Mouse (Mus musculus) heart, embryonic 13.5 days (tissue): ENCODE results near the gene Gdi2. TPM values are rescaled to one million over a fixed set of nuclear protein-coding genes. Genes with fewer than 3 reads are reported as not detected.

Experiments
- ATAC-seq: fragments of 200-750 bp; cut with Nextera tagmentation; 2 replicates; pipeline ENCODE4 v1.8.0; 2017; ENCODE audit warnings: moderate TSS enrichment; ENCODE audit not compliant: insufficient number of reproducible peaks, low FRiP score, low TSS enrichment; ENCODE audit errors: extremely low read depth
- H3K27ac ChIP-seq: fragments of 300-500 bp; sonication (generic); replicated peaks from 2 replicates; pipeline ENCODE4 v1.5.1; 2015; ENCODE audit warnings: moderate library complexity, mild to moderate bottlenecking, inconsistent platforms
- H3K27me3 ChIP-seq: fragments of 300-500 bp; sonication (generic); replicated peaks from 2 replicates; pipeline ENCODE4 v1.6.1; 2015; ENCODE audit warnings: mild to moderate bottlenecking, inconsistent platforms
- H3K36me3 ChIP-seq: fragments of 300-500 bp; sonication (generic); 2 replicates; pipeline ENCODE4 v1.6.1; 2015; ENCODE audit warnings: mild to moderate bottlenecking, inconsistent platforms
- H3K4me1 ChIP-seq: fragments of 300-500 bp; sonication (generic); 2 replicates; pipeline ENCODE4 v1.6.1; 2015; ENCODE audit warnings: inconsistent platforms
- H3K4me2 ChIP-seq: fragments of 300-500 bp; sonication (generic); 2 replicates; pipeline ENCODE4 v1.6.1; 2015; ENCODE audit warnings: inconsistent platforms, mild to moderate bottlenecking, moderate library complexity
- H3K4me3 ChIP-seq: fragments of 300-500 bp; sonication (generic); 2 replicates; pipeline ENCODE4 v1.5.1; 2015; ENCODE audit warnings: moderate library complexity, mild to moderate bottlenecking, inconsistent platforms
- H3K9ac ChIP-seq: fragments of 300-500 bp; sonication (generic); 2 replicates; pipeline ENCODE4 v1.6.1; 2015; ENCODE audit warnings: inconsistent platforms, mild to moderate bottlenecking, moderate library complexity
- H3K9me3 ChIP-seq: fragments of 300-500 bp; sonication (generic); 2 replicates; pipeline ENCODE4 v1.6.1; 2016; ENCODE audit warnings: inconsistent platforms
- WGBS: fragments of 180-500 bp; shearing (Covaris S2); methylation state at CpG from one replicate; pipeline ENCODE4 v1.1.7; 2015; ENCODE audit warnings: mixed read lengths; 5-methylcytosine and 5-hydroxymethylcytosine counted together
- polyA plus RNA-seq: library from polyadenylated mRNA; unstranded; fragments of >200 nt; fragmentation: Nextera tagmentation; extraction: Ambion mirVana; gene quantifications from 2 replicates; pipeline ENCODE4 v1.2.1, GENCODE M21; 2015

Gdi2 gene
- polyA plus RNA-seq, 1 experiment from 2014 or later: 324 TPM

DNA sequence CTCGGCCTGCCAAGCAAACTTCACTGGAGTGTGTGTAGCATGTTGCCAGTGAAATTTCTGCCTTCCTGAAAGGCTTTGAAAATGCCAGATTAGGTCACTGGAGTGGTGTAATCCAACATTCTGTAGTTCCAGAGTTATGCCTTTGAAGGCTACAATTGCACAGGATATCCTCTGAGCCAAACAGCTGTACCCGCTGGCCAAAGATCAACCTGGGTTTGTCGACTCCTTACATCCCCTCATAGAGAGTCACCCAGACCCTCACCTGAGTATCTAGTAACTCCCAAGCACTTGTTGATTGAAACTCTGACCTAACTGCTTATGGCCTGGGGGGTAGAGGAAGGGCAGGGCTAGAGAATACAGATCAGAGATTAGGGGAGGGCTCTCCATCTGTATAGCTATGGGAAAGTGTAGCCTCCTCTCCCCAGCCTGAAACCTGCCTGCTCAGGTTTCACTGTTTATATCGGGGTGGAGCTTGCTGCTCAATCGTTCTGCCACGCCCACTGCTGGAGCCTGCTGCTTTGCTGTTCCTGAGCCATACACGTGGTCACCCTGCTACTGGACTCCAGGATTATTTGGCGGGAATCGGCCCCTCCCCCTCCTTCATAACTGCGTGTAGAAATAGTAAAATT is 6.1 kb upstream of the Gdi2 start:
- no peak for ATAC-seq
- 0 out of 2 replicates have a peak overlapping the region, but pooled peaks have one; percentile 9 for H3K4me2 ChIP-seq
- H3K9ac ChIP-seq: no peak overlapping the region
- H3K9me3 ChIP-seq: no peaks in the 10 kb centered on the region
- WGBS: 60% methylated on average over 10 of the region's 10 CpGs
- H3K4me3 ChIP-seq: no peak overlapping the region
- no peaks in the 10 kb centered on the region for H3K36me3 ChIP-seq
- H3K27me3 ChIP-seq: no peaks in the 10 kb centered on the region
- H3K4me1 ChIP-seq: peaks cover 2% of the 10 kb centered on the region
- no peak overlapping the region for H3K27ac ChIP-seq

DNA sequence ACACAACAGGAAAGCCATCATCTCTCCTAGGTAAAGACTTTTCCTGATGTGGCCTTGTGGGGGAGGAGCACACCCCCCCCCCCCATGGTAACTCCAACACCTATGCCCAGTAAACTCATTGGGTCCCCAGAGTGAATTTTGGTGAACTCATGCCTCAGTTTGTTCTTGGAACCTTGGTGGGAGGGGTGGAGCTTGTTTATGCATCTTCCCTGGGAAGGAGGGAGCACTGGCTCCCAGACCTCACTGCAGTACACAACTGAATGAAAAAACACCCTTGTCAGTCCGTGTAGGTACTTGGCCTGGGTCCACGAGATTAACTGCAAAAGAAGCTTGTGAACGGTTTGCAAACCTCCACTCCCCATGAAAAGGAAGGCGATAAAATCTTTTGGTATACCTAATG is 5.4 kb upstream of the Gdi2 start:
- Histone ChIP-seq H3K27me3 (no peaks in the 10 kb centered on the region), H3K9me3 (no peaks in the 10 kb centered on the region), H3K4me2 (no peak overlapping the region), H3K27ac (no peak overlapping the region), H3K36me3 (no peaks in the 10 kb centered on the region), H3K4me1 (peaks cover 7% of the 10 kb centered on the region), H3K4me3 (no peak overlapping the region), H3K9ac (no peak overlapping the region)
- ATAC-seq: no peak
- WGBS: 52% methylated on average over 4 of the region's 4 CpGs

DNA sequence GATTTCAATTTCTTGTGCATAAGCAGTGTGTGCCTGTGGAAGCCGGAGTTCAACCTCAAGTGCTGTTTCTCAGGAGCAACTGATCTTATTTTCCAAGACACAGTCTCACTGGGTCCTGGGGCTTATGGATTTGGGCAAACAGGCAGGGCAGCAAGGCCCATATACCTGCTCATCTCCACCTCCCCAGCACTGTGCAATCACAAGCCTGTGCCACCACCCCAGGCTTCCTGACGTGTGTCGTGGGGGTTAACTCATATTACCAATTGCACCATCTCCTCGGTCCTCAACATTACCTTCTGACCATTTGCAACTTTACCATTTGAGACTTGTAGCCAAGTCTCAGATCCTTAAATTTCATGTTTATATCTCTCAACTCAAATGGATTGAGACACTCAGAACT is 3.7 kb upstream of the Gdi2 start:
- Histone ChIP-seq H3K4me3 (no peak overlapping the region), H3K9ac (no peak overlapping the region), H3K27ac (no peak overlapping the region), H3K36me3 (no peaks in the 10 kb centered on the region), H3K27me3 (no peaks in the 10 kb centered on the region), H3K4me1 (peaks cover 8% of the 10 kb centered on the region), H3K4me2 (no peak overlapping the region), H3K9me3 (no peaks in the 10 kb centered on the region)
- 82% methylated on average over 4 of the region's 4 CpGs for WGBS
- ATAC-seq: no peak

DNA sequence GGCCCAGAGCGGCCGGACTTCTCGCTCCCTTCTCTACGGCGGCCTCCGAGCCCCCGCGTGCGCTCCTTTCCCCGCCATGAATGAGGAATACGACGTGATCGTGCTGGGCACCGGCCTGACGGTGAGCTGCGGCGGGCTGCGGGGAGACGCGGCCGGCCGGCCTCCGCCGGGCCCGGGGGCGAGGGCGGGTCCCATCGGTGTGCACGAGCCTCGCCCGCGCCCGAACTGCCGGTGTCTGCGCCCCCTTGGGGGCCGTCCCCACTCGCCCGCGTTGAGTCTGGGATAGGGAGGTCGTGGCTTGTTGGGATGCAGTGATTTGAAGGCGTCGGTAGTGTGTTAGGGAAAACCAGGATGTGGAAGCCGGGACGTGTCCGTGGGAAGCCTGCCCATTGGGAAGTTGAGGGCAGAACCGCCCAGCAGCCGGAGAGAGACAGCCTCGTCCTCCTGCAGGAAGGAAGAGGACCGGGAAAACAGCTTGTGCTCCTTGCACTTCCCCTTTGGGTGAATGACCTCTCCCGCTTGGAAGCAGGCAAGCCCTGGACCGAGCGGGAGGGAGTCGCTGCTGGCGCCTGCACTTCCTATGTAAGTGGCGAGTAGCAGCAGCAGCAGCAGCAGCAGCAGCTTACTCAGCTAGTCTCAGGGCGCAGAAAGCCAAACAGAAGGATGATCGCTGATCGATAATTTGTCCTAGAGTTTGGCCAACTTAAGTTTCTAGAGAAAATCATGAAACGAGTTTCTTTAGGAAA is 533 bp downstream of the Gdi2 start:
- peak overlapping the region; percentile 92 for H3K4me2 ChIP-seq
- H3K27ac ChIP-seq: peak overlapping the region; percentile 100
- peaks cover 39% of the 10 kb centered on the region for H3K4me1 ChIP-seq
- peak; percentile 71 for ATAC-seq
- H3K27me3 ChIP-seq: no peaks in the 10 kb centered on the region
- no peaks in the 10 kb centered on the region for H3K9me3 ChIP-seq
- WGBS: under 1% methylated on average over 58 of the region's 59 CpGs
- peak overlapping the region; percentile 99 for H3K4me3 ChIP-seq
- H3K36me3 ChIP-seq: no peaks in the 10 kb centered on the region
- H3K9ac ChIP-seq: peak overlapping the region; percentile 99

DNA sequence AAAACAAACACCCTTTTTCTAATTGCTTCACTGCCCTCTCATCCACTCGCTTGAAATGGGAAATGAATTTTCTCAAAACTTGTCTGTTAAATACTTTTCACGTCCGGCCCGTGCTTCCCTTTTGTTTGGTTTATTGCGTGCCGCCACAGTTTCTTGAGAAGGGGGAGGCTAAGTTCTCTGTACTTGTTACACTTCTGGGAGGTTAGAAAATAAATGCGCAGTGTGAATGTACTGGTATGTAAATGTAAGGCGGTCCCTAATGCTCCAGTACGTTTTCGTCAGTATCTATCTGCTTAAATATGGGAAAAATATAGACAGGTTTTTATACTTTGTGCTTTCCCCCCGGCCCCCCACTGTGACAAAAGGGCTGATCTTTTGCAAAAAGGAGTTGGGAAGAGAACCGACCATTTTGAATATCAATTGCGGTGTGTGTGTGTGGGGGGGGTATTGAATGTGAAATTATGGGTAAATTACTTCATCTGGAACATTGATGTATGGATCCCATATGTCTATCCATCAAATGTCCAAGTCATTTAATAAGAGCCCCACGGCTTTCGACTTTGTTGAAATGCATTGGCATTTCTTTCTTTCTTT is 1.2 kb downstream of the Gdi2 start:
- Histone ChIP-seq H3K4me2 (peak overlapping the region; percentile 92), H3K27me3 (no peaks in the 10 kb centered on the region), H3K9me3 (no peaks in the 10 kb centered on the region), H3K4me1 (peaks cover 40% of the 10 kb centered on the region), H3K36me3 (no peaks in the 10 kb centered on the region), H3K4me3 (peak overlapping the region; percentile 99), H3K9ac (peak overlapping the region; percentile 99), H3K27ac (peak overlapping the region; percentile 100)
- WGBS: 4% methylated on average over 15 of the region's 15 CpGs
- ATAC-seq: no peak

DNA sequence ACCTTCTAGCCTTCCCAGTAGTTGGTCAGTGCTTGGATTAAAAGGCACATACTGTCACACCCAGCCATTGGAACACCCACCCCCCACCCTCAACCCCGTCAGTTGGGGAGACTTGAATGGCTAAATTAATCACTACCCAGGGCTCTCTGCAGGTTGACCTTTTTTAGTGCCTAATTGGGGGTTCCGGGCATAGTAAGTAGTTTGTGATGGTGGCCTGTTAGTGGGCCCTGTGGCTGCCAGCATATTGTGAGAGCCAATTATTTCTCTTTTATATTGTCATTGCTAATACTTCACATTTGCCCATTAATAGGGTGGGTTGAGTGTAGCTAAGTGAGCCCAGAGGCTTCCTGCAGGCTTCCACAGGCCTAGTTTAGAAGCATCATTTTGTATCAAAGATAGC is 2.3 kb downstream of the Gdi2 start:
- H3K9me3 ChIP-seq: no peaks in the 10 kb centered on the region
- peak overlapping the region; percentile 99 for H3K4me3 ChIP-seq
- no peaks in the 10 kb centered on the region for H3K27me3 ChIP-seq
- H3K4me1 ChIP-seq: peaks cover 50% of the 10 kb centered on the region
- H3K36me3 ChIP-seq: no peaks in the 10 kb centered on the region
- H3K9ac ChIP-seq: peak overlapping the region; percentile 99
- ATAC-seq: no peak
- peak overlapping the region; percentile 92 for H3K4me2 ChIP-seq
- WGBS: 53% methylated on average over 2 of the region's 2 CpGs
- no peak overlapping the region for H3K27ac ChIP-seq

DNA sequence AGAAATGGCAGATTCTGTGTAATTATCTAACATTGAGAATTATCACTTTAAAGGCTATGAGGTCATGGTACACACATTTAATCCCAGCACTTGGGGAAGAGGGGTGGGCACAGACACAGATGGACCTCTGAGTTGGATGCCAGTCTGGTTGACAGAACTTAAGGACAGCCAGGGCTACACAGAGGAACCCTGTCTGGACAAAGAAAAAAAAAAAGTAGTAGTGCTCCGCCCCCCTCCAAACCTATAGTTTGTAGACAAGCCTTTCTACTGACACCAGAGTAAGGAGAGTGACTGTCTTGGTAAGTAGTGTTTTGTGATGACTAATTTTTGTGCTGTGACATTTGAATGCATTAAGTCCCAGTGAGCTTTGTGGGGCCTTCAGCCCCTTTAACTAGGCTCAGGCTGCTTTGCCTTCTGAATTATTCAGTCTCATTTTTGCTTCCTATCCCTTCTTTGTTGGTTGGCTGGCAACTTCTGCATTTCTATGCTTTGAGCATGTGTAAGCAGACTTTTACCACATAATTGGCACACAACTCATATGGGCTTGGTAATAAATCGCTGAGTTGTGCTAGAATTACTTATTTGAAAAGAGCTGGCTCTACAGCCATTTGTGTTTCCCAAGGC is 3.4 kb downstream of the Gdi2 start:
- Histone ChIP-seq H3K36me3 (peaks cover 8% of the 10 kb centered on the region; the same call in 1 of the 2 replicates), H3K9me3 (no peaks in the 10 kb centered on the region), H3K4me1 (peaks cover 61% of the 10 kb centered on the region), H3K27ac (no peak overlapping the region), H3K4me2 (peak overlapping the region; percentile 92), H3K4me3 (no peak overlapping the region), H3K9ac (no peak overlapping the region; the same call in 1 of the 2 replicates), H3K27me3 (no peaks in the 10 kb centered on the region)
- ATAC-seq: no peak
- WGBS: 94% methylated on average over 2 of the region's 2 CpGs

DNA sequence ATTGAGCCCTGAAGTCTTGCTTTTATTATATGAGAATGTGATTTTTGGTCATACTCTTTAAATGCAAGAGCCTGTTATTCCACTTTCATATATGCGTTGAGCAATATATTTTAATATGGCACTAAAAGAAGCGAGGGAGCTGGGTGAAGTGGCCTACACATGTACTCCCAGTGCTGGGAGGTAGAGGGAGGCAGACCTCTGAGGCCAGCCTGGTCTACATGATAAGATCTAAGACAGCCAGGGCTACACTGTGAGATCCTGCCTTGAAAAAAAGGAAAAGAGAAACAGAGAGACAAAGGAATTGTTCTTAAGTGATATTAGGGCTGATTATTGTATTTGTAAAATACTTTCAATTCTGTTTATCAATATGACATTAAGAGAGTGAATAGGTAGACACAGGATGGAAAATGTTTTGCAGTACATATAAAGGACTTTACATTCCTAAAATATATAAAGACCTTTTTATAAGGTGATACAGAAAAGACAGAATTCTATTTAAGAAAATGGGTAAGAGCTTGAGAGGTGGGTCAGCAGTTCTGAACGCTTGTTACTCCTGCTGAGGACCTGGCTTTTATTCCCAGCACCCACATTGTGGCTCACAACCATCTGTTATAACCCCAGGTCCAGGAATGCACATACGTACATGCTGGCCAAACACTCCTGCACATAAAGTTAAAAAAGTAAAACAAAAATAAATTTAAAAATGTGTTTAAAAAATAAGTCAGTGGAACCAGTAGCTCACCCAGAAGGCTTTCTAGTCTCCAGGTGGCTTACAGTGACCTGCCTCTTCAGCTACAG is 6.4 kb downstream of the Gdi2 start:
- WGBS: 91% methylated on average over 4 of the region's 4 CpGs
- peak overlapping the region; percentile 45; the same call in 1 of the 2 replicates for H3K27ac ChIP-seq
- H3K9ac ChIP-seq: no peak overlapping the region

DNA sequence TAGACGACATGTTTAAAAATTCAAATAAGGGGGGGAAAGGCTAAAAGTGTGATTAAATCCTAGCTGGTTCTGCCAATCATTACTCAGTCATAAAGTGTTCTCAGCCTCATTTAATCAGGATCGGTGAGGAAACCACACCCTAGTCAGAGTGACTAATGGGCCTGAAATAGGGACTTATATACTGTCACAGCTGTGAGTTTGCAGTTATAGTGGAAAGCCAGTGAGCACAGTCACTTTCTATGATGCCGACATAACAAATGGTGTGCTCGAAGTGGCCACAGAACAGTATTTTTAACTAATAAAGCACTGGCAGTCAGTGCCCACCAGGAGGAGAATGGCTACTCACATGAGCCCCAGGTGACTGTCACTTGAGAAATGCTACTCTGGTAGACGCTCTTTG is 7.1 kb downstream of the Gdi2 start:
- no peaks in the 10 kb centered on the region for H3K9me3 ChIP-seq
- peak overlapping the region; percentile 45; the same call in 1 of the 2 replicates for H3K27ac ChIP-seq
- no peak for ATAC-seq
- H3K36me3 ChIP-seq: peaks cover 28% of the 10 kb centered on the region
- no peak overlapping the region for H3K9ac ChIP-seq
- H3K4me3 ChIP-seq: no peak overlapping the region
- peaks cover 60% of the 10 kb centered on the region for H3K4me1 ChIP-seq
- no peak overlapping the region for H3K4me2 ChIP-seq
- H3K27me3 ChIP-seq: no peaks in the 10 kb centered on the region
- 64% methylated on average over 5 of the region's 5 CpGs for WGBS

More for the DNA sequence above, 6.4 kb downstream of the Gdi2 start:
- H3K36me3 ChIP-seq: peaks cover 22% of the 10 kb centered on the region
- H3K27me3 ChIP-seq: no peaks in the 10 kb centered on the region
- no peak for ATAC-seq
- H3K9me3 ChIP-seq: no peaks in the 10 kb centered on the region
- H3K4me2 ChIP-seq: no peak overlapping the region
- H3K4me3 ChIP-seq: no peak overlapping the region
- H3K4me1 ChIP-seq: peaks cover 66% of the 10 kb centered on the region

DNA sequence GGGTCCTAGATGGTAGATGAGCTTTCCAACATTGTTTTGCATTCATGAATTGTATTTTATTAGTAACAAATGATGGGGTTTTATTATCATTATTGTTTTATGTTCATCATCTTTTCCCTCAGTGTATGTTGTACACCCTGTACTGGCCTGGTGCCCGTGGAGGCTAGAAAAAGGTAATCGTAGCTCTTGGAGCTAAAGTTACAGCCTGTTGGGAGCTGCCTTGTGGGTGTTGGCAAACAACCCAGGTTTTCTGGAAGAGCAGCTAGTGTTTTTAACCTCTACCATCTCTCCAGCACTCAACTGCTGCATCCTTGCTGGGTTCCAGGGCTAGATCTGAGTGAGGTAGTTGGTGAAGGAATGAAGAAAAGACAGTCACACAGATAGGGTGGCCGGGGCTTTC is 9.5 kb downstream of the Gdi2 start:
- Histone ChIP-seq H3K9me3 (no peaks in the 10 kb centered on the region), H3K4me3 (no peak overlapping the region), H3K4me1 (peaks cover 38% of the 10 kb centered on the region), H3K27me3 (no peaks in the 10 kb centered on the region), H3K4me2 (no peak overlapping the region), H3K27ac (no peak overlapping the region), H3K9ac (no peak overlapping the region), H3K36me3 (peaks cover 46% of the 10 kb centered on the region)
- 76% methylated on average over 3 of the region's 3 CpGs for WGBS
- no peak for ATAC-seq

DNA sequence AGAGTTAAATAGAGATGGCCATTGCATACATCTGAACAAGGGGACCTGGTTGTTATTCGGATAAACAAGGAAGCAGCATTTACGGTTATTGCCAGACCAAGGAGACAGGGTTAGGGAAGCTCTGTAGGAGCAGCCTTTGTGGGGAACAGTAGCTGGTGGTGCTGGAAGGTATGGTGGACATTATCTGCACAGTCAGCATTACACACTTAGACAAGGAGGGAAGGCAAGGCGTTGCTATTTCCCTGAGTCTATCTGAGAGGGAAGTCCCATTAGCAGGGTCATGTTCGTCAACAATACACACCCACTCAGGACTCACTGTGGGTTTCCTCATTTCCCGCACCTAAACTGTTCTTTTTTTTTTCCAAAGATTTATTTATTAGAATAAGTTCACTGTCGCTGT is 10.0 kb downstream of the Gdi2 start:
- no peaks in the 10 kb centered on the region for H3K27me3 ChIP-seq
- peaks cover 36% of the 10 kb centered on the region for H3K4me1 ChIP-seq
- H3K36me3 ChIP-seq: peaks cover 50% of the 10 kb centered on the region
- ATAC-seq: no peak
- no peak overlapping the region for H3K9ac ChIP-seq
- no peaks in the 10 kb centered on the region for H3K9me3 ChIP-seq
- no peak overlapping the region for H3K4me2 ChIP-seq
- H3K27ac ChIP-seq: no peak overlapping the region
- WGBS: 86% methylated on average over 6 of the region's 6 CpGs
- H3K4me3 ChIP-seq: no peak overlapping the region
